Mouse (Mus musculus) CH12.LX (cell line): ENCODE results near the gene Brd4.

ENCODE experiments used
- BHLHE40 ChIP-seq: IDR thresholded peaks from 2 replicates; pipeline ENCODE4 v1.6.1; 2011; ENCODE audit warnings: mild to moderate bottlenecking, low read depth, low read length, improper control_type of control experiment
- CHD2 ChIP-seq: IDR thresholded peaks from 2 replicates; pipeline ENCODE4 v1.6.1; 2011; ENCODE audit warnings: low read length, improper control_type of control experiment
- CTCF ChIP-seq, 2 experiments: IDR thresholded peaks in 1 of 2; conservative IDR thresholded peaks in 1 of 2; 2 replicates each; pipeline ENCODE4 v1.5.1; 2011 to 2012; ENCODE audit warnings: low read depth in 2 of 2, low read length in 2 of 2, improper control_type of control experiment in 1 of 2, inconsistent platforms in 1 of 2, mild to moderate bottlenecking in 1 of 2, moderate library complexity in 1 of 2
- E2F4 ChIP-seq: IDR thresholded peaks from 2 replicates; pipeline ENCODE4 v1.6.1; 2011; ENCODE audit warnings: low read depth, low read length, improper control_type of control experiment; ENCODE audit not compliant: insufficient replicate concordance
- ELF1 ChIP-seq: IDR thresholded peaks from 2 replicates; pipeline ENCODE4 v1.6.1; 2014; ENCODE audit warnings: low read depth, mild to moderate bottlenecking, inconsistent platforms, low read length, improper control_type of control experiment
- HCFC1 ChIP-seq: IDR thresholded peaks from 2 replicates; pipeline ENCODE4 v1.6.1; 2012; ENCODE audit warnings: low read depth, mild to moderate bottlenecking, inconsistent platforms, low read length, improper control_type of control experiment
- IRF4 ChIP-seq: IDR thresholded peaks from 2 replicates; pipeline ENCODE4 v1.6.1; 2014; ENCODE audit warnings: low read depth, mild to moderate bottlenecking, inconsistent platforms, low read length, improper control_type of control experiment
- POLR2A ChIP-seq: IDR thresholded peaks from 2 replicates; pipeline ENCODE4 v1.6.1; 2011; ENCODE audit warnings: low read depth, mild to moderate bottlenecking, improper control_type of control experiment, low read length
- SIN3A ChIP-seq: IDR thresholded peaks from 2 replicates; pipeline ENCODE4 v1.6.1; 2012; ENCODE audit warnings: low read length, improper control_type of control experiment, inconsistent platforms
- UBTF ChIP-seq: IDR thresholded peaks from 2 replicates; pipeline ENCODE4 v1.6.1; 2012; ENCODE audit warnings: low read depth, mild to moderate bottlenecking, inconsistent platforms, low read length, improper control_type of control experiment, moderate library complexity
- ZNF384 ChIP-seq: IDR thresholded peaks from 2 replicates; pipeline ENCODE4 v1.6.1; 2012; ENCODE audit warnings: low read depth, low read length, improper control_type of control experiment, inconsistent platforms

DNA sequence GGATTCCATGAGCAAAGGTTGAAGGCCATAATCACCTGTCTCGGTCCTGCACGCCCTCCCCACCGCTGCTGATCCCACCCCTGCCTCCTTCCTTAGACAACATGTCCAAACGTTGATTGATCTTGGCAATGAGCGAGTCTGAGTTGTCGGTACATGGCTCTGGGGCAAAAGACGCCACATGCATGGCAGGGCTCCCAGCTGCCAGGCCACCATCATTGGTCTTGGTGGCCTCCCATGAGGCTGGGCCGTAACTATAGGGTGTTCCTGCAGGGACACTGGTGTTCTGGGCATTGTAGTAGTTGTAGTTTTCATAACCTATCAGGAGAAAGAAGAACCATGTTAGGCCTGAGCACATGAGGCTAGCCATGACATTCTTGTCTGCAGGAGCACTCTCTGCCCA lies 32.5 kb upstream of the Brd4 start:
- no peak for TF ChIP-seq CHD2
- TF ChIP-seq ZNF384, result no peak
- TF ChIP-seq IRF4, result no peak
- no peak for TF ChIP-seq SIN3A
- no peak for TF ChIP-seq ELF1
- TF ChIP-seq POLR2A, result no peak
- TF ChIP-seq UBTF, result no peak
- TF ChIP-seq BHLHE40, result no peak
- no peak for TF ChIP-seq CTCF (conservative IDR thresholded peaks at IDR 0.05 in 1 of 2, IDR thresholded peaks at IDR 0.05 in 1 of 2; ENCODE audit: low read depth in 2 of 2, low read length in 2 of 2)
- no peak for TF ChIP-seq HCFC1
- no peak for TF ChIP-seq E2F4
